Mouse (Mus musculus) erythroblast, embryonic 14.5 days (primary cell): ENCODE results near the gene Tmem201. TPM values are rescaled to one million over a fixed set of nuclear protein-coding genes. Genes with fewer than 3 reads are reported as not detected.
A peak's percentile ranks its signal among the peaks of the same experiment; 100 is the strongest.

Experiments used
- H3K27me3 ChIP-seq: 2 replicates; pipeline ENCODE4 v1.6.1; 2012; ENCODE audit warnings: inconsistent platforms; ENCODE audit not compliant: control insufficient read depth
- H3K36me3 ChIP-seq: 2 replicates; pipeline ENCODE4 v1.6.1; 2012; ENCODE audit warnings: mild to moderate bottlenecking, inconsistent platforms; ENCODE audit not compliant: control insufficient read depth
- H3K4me1 ChIP-seq: 2 replicates; pipeline ENCODE4 v1.6.1; 2012; ENCODE audit warnings: inconsistent platforms; ENCODE audit not compliant: control insufficient read depth
- H3K4me3 ChIP-seq: replicated peaks from 2 replicates; pipeline ENCODE3; 2012; ENCODE audit warnings: moderate library complexity, mild to moderate bottlenecking, inconsistent platforms
- H3K9me3 ChIP-seq: 2 replicates; pipeline ENCODE4 v1.6.1; 2012; ENCODE audit warnings: low read length, inconsistent platforms, mixed read lengths; ENCODE audit not compliant: control insufficient read depth
- GATA1 ChIP-seq: IDR thresholded peaks from 2 replicates; pipeline ENCODE4 v1.6.1; 2012; ENCODE audit warnings: low read length, inconsistent platforms, mixed read lengths
- TAL1 ChIP-seq: IDR thresholded peaks from 3 replicates; pipeline ENCODE4 v1.6.1; 2012; ENCODE audit warnings: low read length, inconsistent platforms, mixed read lengths
- polyA plus RNA-seq: library from polyadenylated mRNA; stranded (reverse); fragments of >175 nt; gene quantifications from 2 replicates; pipeline ENCODE4 v1.2.3, GENCODE M21; 2012

Tmem201 gene
- polyA plus RNA-seq, 1 experiment: 1.4 TPM

DNA sequence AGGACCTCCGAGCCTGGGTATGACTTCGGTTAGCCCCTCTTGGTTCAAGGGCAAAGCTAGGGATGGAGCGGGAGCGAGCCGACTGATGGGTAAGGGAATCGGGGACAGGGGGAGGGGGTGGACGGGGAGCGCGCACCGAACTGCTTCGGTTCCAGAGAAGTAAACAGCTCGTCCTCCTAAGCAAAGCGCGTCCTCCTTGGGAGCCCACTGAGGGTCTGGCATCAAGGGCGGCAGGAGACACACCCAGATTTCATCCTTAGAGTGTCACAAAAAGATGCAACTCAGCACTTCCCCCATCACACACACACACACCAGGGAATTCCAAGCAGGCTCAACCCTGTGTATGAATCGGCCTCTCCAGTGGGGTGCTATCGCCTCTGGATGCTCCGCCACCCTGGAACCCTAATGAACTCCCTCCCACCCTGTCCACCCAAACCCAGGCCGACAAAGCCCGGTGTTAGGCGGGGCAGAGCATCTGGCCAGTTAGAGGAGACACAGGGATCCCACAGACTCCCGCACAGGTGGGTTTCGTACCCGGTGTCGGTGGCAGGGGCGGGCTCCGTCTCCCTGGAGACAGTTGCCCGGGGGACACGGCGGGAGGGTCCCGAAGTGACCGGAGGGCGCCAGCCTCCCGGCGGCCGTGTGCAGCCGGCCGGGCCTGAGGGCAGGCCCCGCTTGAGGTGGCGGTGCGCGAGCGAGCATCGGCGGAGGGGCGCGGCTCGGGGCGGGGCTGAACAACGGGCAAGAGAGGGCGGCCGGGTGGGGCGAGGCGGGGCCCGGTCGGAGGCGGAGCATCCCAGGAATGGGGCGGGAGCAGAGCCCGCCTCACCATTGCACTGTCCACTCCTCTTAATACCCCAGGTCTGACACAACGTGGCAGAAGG is 62.2 kb downstream of the Tmem201 start:
- H3K4me3 ChIP-seq: peak overlapping the region; percentile 51
- peaks cover 15% of the 10 kb centered on the region for H3K27me3 ChIP-seq
- H3K9me3 ChIP-seq: no peaks in the 10 kb centered on the region
- TF ChIP-seq GATA1 (no peak), TAL1 (no peak)
- H3K36me3 ChIP-seq: no peaks in the 10 kb centered on the region
- H3K4me1 ChIP-seq: peaks cover 14% of the 10 kb centered on the region

DNA sequence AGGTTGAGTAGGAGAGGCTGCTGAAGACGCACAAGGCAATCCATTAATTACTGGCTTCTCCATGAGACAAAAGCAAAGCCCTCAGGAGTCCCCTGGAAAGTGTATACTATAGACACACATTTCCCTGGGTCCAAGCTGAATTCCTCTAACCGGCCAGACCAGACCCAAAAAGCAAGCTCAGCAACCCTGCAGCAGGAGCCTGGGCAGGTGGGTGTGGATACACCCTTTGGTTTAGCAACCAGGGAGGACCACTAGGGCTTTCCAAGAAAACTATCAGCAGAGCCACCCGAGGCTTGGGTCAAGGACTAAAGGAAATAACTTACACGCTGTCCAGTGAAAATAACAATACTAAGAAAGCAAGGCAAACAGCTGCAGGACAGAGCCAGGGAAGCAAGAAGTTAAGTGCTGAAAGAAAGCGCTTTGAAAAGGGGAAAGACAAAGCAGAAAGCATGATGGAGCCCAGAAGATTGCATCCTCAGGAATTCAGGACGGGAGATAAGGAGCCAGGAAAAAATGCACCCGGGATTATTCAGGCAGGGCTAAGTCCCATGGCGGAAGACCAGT is 62.9 kb downstream of the Tmem201 start:
- no peaks in the 10 kb centered on the region for H3K9me3 ChIP-seq
- peaks cover 15% of the 10 kb centered on the region for H3K27me3 ChIP-seq
- TF ChIP-seq TAL1 (no peak), GATA1 (no peak)
- no peaks in the 10 kb centered on the region for H3K36me3 ChIP-seq
- H3K4me3 ChIP-seq: no peak overlapping the region
- peaks cover 14% of the 10 kb centered on the region for H3K4me1 ChIP-seq

DNA sequence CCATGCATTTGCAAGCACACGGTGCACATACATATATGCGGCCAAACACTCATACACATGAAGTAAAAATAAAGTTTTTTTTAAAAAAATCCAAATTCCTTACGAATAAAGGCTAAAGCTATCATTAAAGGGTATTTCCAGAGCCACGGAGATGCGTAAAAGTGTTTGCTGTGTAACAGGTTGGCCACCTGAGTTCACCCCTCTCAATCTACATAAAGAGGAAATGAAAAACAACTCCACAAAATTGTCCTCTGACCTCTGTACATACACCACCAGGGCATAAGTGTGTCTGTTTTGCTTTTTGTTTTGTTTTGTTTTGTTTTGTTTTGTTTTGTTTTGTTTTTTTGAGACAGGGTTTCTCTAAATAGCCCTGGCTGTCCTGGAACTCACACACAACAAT is 65.1 kb downstream of the Tmem201 start:
- no peak for TF ChIP-seq TAL1
- TF ChIP-seq GATA1: no peak
- H3K4me1 ChIP-seq: peaks cover 14% of the 10 kb centered on the region
- H3K4me3 ChIP-seq: no peak overlapping the region
- no peaks in the 10 kb centered on the region for H3K9me3 ChIP-seq
- peaks cover 15% of the 10 kb centered on the region for H3K27me3 ChIP-seq
- no peaks in the 10 kb centered on the region for H3K36me3 ChIP-seq

DNA sequence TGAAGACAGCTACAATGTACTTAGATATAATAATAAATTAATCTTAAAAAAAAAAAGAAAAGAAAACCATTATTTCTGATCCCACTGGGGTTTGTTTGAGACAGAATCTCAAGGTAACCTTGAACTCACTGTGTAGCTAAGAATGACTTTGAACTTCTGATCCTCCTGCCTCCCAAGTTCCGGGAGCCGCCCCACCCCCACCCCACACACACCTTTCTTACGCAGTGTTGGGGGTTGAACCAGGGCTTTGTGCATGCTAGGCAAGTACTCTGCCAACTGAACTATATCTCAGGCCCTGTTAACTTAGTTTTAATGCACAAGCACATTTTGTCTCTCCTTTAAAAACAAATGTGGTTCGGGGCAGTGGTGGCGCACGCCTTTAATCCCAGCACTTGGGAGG is 66.7 kb downstream of the Tmem201 start:
- Histone ChIP-seq H3K36me3 (no peaks in the 10 kb centered on the region), H3K9me3 (no peaks in the 10 kb centered on the region), H3K27me3 (peaks cover 15% of the 10 kb centered on the region), H3K4me3 (no peak overlapping the region), H3K4me1 (peaks cover 11% of the 10 kb centered on the region)
- TF ChIP-seq GATA1 (no peak), TAL1 (no peak)

DNA sequence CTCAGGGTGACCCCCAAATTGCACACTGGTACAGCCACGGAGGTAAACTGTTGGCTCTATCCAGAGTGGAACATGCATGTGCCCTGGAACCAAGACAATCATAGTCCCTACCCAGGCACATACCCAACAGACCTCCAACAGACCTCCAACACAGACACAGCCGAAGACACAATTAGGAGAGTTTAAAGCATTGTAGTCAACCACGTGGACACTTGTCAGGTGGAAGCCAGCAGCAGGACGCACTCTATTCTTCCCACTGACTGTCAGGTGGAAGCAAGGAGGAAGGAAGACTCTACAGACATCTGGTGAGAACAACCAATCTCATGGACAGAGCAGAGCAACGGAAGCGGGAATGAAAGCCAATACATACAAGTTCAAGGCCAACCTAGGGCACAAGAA is 72.2 kb downstream of the Tmem201 start:
- Histone ChIP-seq H3K27me3 (no peaks in the 10 kb centered on the region), H3K36me3 (no peaks in the 10 kb centered on the region), H3K4me1 (peaks cover 5% of the 10 kb centered on the region), H3K9me3 (no peaks in the 10 kb centered on the region), H3K4me3 (no peak overlapping the region)
- TF ChIP-seq TAL1 (no peak), GATA1 (no peak)

Other genes with a start within 250 kb of the Tmem201 start
- 0.18 and 0.54 TPM in 2 replicates for gene Ctnnbip1, start 219.8 kb downstream of the Tmem201 start, polyA plus RNA-seq
- gene Clstn1, start 151.6 kb downstream of the Tmem201 start, polyA plus RNA-seq: 0.05 and 0.08 TPM in 2 replicates
- gene Pik3cd, start 35.5 kb downstream of the Tmem201 start, polyA plus RNA-seq: 0.13 and 0.31 TPM in 2 replicates
- 0.09 and 0.16 TPM in 2 replicates for gene Slc25a33, start 36.2 kb upstream of the Tmem201 start, polyA plus RNA-seq
- gene Spsb1, start 217.0 kb upstream of the Tmem201 start, polyA plus RNA-seq: not detected in 2 replicates